Mouse (Mus musculus) adipocyte (in vitro differentiated cells): Measurements from ENCODE around the gene Rprd1b.

ENCODE experiments used
- DNase-seq: peaks from one replicate; pipeline ENCODE4 v3.0.0-alpha.2; 2016; ENCODE audit warnings: low spot score

Rprd1b gene

GRCm38 (mm10) chr2:158080622-158081241, 52.4 kb downstream of the Rprd1b start:
- DNase-seq: no peak

GRCm38 (mm10) chr2:158084486-158084885, 56.2 kb downstream of the Rprd1b start:
- DNase-seq: no peak

GRCm38 (mm10) chr2:158090096-158090495, 61.8 kb downstream of the Rprd1b start:
- peak; percentile 82 for DNase-seq

GRCm38 (mm10) chr2:158093345-158093744, 65.0 kb downstream of the Rprd1b start:
- peak; percentile 84 for DNase-seq

GRCm38 (mm10) chr2:158094300-158094699, 66.0 kb downstream of the Rprd1b start:
- no peak for DNase-seq

- DNase-seq: no peak
Observed at GRCm38 (mm10) chr2:158094846-158095245, 66.5 kb downstream of the Rprd1b start.

- no peak for DNase-seq
Observed at GRCm38 (mm10) chr2:158097071-158097470, 68.8 kb downstream of the Rprd1b start.

GRCm38 (mm10) chr2:158098730-158099129, 70.4 kb downstream of the Rprd1b start:
- no peak for DNase-seq

- DNase-seq: no peak
Observed at GRCm38 (mm10) chr2:158099537-158099936, 71.2 kb downstream of the Rprd1b start.

GRCm38 (mm10) chr2:158101768-158102167, 73.5 kb downstream of the Rprd1b start:
- DNase-seq: no peak

- DNase-seq: no peak
Observed at GRCm38 (mm10) chr2:158104966-158105365, 76.7 kb downstream of the Rprd1b start.

- DNase-seq: no peak
Observed at GRCm38 (mm10) chr2:158105605-158106004, 77.3 kb downstream of the Rprd1b start.

- DNase-seq: peak; percentile 86
Observed at GRCm38 (mm10) chr2:158106947-158107587, 78.8 kb downstream of the Rprd1b start.

- DNase-seq: no peak
Observed at GRCm38 (mm10) chr2:158109516-158109915, 81.2 kb downstream of the Rprd1b start.

- DNase-seq: peak; percentile 97
Observed at GRCm38 (mm10) chr2:158113591-158114257, 85.4 kb downstream of the Rprd1b start.

- no peak for DNase-seq
Observed at GRCm38 (mm10) chr2:158114931-158115330, 86.6 kb downstream of the Rprd1b start.

- no peak for DNase-seq
Observed at GRCm38 (mm10) chr2:158115838-158116453, 87.6 kb downstream of the Rprd1b start.

GRCm38 (mm10) chr2:158116653-158117052, 88.4 kb downstream of the Rprd1b start:
- no peak for DNase-seq

- DNase-seq: no peak
Observed at GRCm38 (mm10) chr2:158119145-158119544, 90.8 kb downstream of the Rprd1b start.

- no peak for DNase-seq
Observed at GRCm38 (mm10) chr2:158120211-158120610, 91.9 kb downstream of the Rprd1b start.

GRCm38 (mm10) chr2:158120868-158121267, 92.6 kb downstream of the Rprd1b start:
- DNase-seq: no peak

- peak; percentile 82 for DNase-seq
Observed at GRCm38 (mm10) chr2:158121645-158122326, 93.5 kb downstream of the Rprd1b start.
